Mouse (Mus musculus): ENCODE measurements at regions not wholly inside any gene's neighbourhood (a gene's known extent, or its start where the extent isn't known, plus 50 kb on each side); places are given as distances from the start of the nearest gene placed in this dataset.
A peak's percentile ranks its signal among the peaks of the same experiment; 100 is the strongest.

GRCm38 (mm10) chr4:105632581-105633358, 156.9 kb upstream of the Gm12728 start:
- WGBS: 85% methylated on average over 7 of the region's 7 CpGs
- Histone ChIP-seq H3K36me3 (ENCODE audit: insufficient read depth, low read length) (no peaks in the 10 kb centered on the region), H3K4me2 (replicated peaks; ENCODE audit: low read depth, low read length) (no peak overlapping the region), H3K4me1 (ENCODE audit: insufficient read depth, low read length) (no peaks in the 10 kb centered on the region), H3K9me3 (ENCODE audit: low read length) (no peaks in the 10 kb centered on the region), H3K4me3 (ENCODE audit: low read length) (no peak overlapping the region), H3K27ac (ENCODE audit: low read length) (no peak overlapping the region), H3K9ac (replicated peaks; ENCODE audit: low read length) (no peak overlapping the region), H3K27me3 (ENCODE audit: insufficient read depth, low read length) (no peaks in the 10 kb centered on the region)
- ATAC-seq (ENCODE audit: low FRiP score, low TSS enrichment): no peak

DNA sequence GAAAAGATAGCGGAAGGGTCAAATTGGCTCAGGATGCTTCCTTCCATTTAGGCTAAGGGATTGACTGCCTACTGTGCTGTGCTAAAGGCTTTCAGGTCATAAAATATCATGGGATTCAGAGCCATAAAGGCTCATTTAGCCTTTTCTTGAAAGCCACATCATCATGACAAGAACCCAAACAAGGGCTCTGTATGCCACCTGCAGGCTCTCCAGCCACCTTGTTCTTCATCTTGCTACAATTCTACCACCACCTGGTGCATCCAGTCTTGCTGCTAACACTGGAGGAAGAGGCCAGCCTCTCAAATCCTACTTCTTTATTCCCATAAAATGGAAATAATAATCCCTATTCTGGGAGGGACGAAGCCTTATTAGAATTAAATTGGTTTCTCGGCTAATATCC, 155.9 kb upstream of the Gm12728 start:
- no peak overlapping the region for H3K4me3 ChIP-seq (ENCODE audit: low read length)
- no peak overlapping the region for H3K4me2 ChIP-seq (replicated peaks; ENCODE audit: low read depth, low read length)
- no peak overlapping the region for H3K9ac ChIP-seq (replicated peaks; ENCODE audit: low read length)
- no peaks in the 10 kb centered on the region for H3K27me3 ChIP-seq (ENCODE audit: insufficient read depth, low read length)
- H3K36me3 ChIP-seq (ENCODE audit: insufficient read depth, low read length): no peaks in the 10 kb centered on the region
- no peaks in the 10 kb centered on the region for H3K4me1 ChIP-seq (ENCODE audit: insufficient read depth, low read length)
- 89% methylated on average over 3 of the region's 3 CpGs for WGBS
- H3K9me3 ChIP-seq (ENCODE audit: low read length): no peaks in the 10 kb centered on the region
- no peak overlapping the region for H3K27ac ChIP-seq (ENCODE audit: low read length)
- ATAC-seq (ENCODE audit: low FRiP score, low TSS enrichment): no peak

DNA sequence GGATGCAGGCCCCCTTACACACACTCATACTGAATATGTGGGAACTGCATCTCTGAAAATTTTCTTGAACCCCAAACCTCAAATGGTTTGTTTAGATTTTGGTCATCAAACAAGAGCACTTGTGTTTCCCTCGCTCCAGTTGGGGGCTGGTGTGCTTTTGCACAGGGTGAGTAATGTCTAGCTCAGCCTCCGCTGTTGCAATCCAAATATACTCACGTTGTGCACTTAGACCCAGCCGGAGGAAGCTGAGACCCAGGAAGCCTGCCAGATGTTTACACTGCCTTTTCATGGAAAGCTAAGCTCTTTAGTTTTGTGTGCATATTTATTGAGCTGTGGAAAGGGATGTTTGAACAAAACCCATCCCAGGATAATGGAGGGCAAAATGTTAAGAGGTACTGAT, 148.9 kb upstream of the Gm12728 start:
- H3K4me1 ChIP-seq (ENCODE audit: insufficient read depth, low read length): 0 out of 2 replicates have a peak, but pooled peaks cover 4% of the 10 kb centered on the region
- H3K27ac ChIP-seq (ENCODE audit: low read length): no peak overlapping the region
- H3K36me3 ChIP-seq (ENCODE audit: insufficient read depth, low read length): no peaks in the 10 kb centered on the region
- H3K4me3 ChIP-seq (ENCODE audit: low read length): no peak overlapping the region
- H3K9ac ChIP-seq (replicated peaks; ENCODE audit: low read length): no peak overlapping the region
- H3K4me2 ChIP-seq (replicated peaks; ENCODE audit: low read depth, low read length): no peak overlapping the region
- 27% methylated on average over 4 of the region's 4 CpGs for WGBS
- no peaks in the 10 kb centered on the region for H3K27me3 ChIP-seq (ENCODE audit: insufficient read depth, low read length)
- ATAC-seq (ENCODE audit: low FRiP score, low TSS enrichment): no peak
- H3K9me3 ChIP-seq (ENCODE audit: low read length): no peaks in the 10 kb centered on the region

DNA sequence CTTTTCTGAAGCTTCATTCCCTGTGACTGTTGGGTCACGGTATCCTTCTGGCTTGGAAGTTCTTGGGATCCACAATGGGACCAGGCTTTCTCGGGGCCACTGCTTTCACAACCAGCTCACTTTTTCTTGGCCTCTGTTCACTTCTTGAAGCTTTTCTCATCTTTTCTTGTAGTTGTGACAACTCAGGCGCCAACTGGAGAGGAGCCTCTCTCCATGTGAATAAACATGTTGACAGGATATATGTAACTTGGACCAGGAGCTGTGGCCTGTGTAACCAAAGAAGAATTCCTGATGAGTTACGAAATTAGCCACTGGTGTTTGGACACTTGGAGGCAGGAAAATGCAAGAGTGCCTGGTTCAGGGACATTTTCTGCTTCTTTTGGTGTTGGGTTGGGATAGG, 148.1 kb upstream of the Gm12728 start:
- Histone ChIP-seq H3K4me3 (ENCODE audit: low read length) (no peak overlapping the region), H3K9me3 (ENCODE audit: low read length) (no peaks in the 10 kb centered on the region), H3K27ac (ENCODE audit: low read length) (no peak overlapping the region), H3K27me3 (ENCODE audit: insufficient read depth, low read length) (no peaks in the 10 kb centered on the region), H3K36me3 (ENCODE audit: insufficient read depth, low read length) (no peaks in the 10 kb centered on the region), H3K9ac (replicated peaks; ENCODE audit: low read length) (no peak overlapping the region), H3K4me1 (ENCODE audit: insufficient read depth, low read length) (0 out of 2 replicates have a peak, but pooled peaks cover 4% of the 10 kb centered on the region), H3K4me2 (replicated peaks; ENCODE audit: low read depth, low read length) (no peak overlapping the region)
- no peak for ATAC-seq (ENCODE audit: low FRiP score, low TSS enrichment)
- WGBS: 86% methylated on average over 4 of the region's 4 CpGs

GRCm38 (mm10) chr4:105648820-105649446, 140.7 kb upstream of the Gm12728 start:
- Histone ChIP-seq H3K4me1 (ENCODE audit: insufficient read depth, low read length) (peaks cover 4% of the 10 kb centered on the region; the same call in 1 of the 2 replicates), H3K36me3 (ENCODE audit: insufficient read depth, low read length) (no peaks in the 10 kb centered on the region), H3K27ac (ENCODE audit: low read length) (no peak overlapping the region), H3K27me3 (ENCODE audit: insufficient read depth, low read length) (no peaks in the 10 kb centered on the region), H3K9ac (replicated peaks; ENCODE audit: low read length) (no peak overlapping the region), H3K4me2 (replicated peaks; ENCODE audit: low read depth, low read length) (no peak overlapping the region), H3K4me3 (ENCODE audit: low read length) (no peak overlapping the region), H3K9me3 (ENCODE audit: low read length) (no peaks in the 10 kb centered on the region)
- ATAC-seq (ENCODE audit: low FRiP score, low TSS enrichment): 0 out of 2 replicates have a peak, but pooled peaks have one; percentile 57
- WGBS: 38% methylated on average over 7 of the region's 7 CpGs

DNA sequence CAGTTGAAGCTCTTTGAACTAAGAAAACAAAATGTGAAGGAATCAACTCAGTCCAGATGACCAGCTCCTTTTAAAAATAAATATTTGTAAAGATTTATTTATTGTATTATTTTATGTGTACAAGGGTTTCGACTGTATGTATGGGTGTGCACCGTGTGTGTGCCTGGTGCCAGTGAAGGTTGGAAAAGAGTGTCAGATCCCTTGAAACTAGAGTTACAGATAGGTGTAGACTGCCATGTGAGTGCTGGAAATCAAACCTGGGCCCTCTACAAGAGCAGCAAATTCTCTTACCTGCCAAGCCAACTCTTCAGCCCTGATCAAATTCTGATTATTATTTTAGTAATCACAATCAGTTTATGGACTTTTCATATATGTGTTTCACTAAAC, 140.2 kb upstream of the Gm12728 start:
- Histone ChIP-seq H3K27ac (ENCODE audit: low read length) (no peak overlapping the region), H3K4me1 (ENCODE audit: insufficient read depth, low read length) (peaks cover 4% of the 10 kb centered on the region; the same call in 1 of the 2 replicates), H3K27me3 (ENCODE audit: insufficient read depth, low read length) (no peaks in the 10 kb centered on the region), H3K4me2 (replicated peaks; ENCODE audit: low read depth, low read length) (no peak overlapping the region), H3K9ac (replicated peaks; ENCODE audit: low read length) (no peak overlapping the region), H3K9me3 (ENCODE audit: low read length) (no peaks in the 10 kb centered on the region), H3K36me3 (ENCODE audit: insufficient read depth, low read length) (no peaks in the 10 kb centered on the region), H3K4me3 (ENCODE audit: low read length) (no peak overlapping the region)
- no peak for ATAC-seq (ENCODE audit: low FRiP score, low TSS enrichment)
- 43% methylated on average over 2 of the region's 2 CpGs for WGBS

DNA sequence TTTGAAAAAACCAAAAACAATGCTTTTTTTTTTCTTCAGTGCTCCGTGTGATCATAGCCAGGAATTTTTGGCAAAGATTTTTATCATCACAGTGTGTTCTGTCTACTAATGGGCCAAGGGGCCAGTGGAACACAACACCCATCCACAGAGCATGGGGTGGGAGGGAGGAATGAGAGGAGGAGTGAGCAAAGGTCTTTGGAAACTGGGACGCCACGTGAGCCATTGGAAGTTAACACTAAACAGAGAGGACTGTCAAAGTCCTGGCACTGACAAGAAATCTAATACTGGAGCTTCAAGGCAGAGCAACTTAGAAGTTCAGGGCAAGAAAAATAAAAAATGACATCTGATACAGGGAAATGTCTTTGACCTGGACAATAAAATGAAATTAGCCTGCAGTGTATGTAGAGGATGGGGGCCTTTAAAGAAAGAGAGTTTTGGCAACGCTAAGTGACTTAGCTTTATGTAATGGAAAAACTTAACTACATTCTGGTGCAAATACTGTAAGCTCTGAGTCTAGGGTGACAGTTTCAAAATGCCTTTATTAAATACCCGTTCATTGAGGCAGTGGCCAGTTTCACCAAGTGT, 133.5 kb upstream of the Gm12728 start:
- peak; percentile 73 for ATAC-seq (ENCODE audit: low FRiP score, low TSS enrichment)
- Histone ChIP-seq H3K4me3 (ENCODE audit: low read length) (no peak overlapping the region), H3K4me1 (ENCODE audit: insufficient read depth, low read length) (peaks cover 5% of the 10 kb centered on the region; the same call in 1 of the 2 replicates), H3K9me3 (ENCODE audit: low read length) (no peaks in the 10 kb centered on the region), H3K36me3 (ENCODE audit: insufficient read depth, low read length) (no peaks in the 10 kb centered on the region), H3K27ac (ENCODE audit: low read length) (no peak overlapping the region), H3K27me3 (ENCODE audit: insufficient read depth, low read length) (no peaks in the 10 kb centered on the region), H3K4me2 (replicated peaks; ENCODE audit: low read depth, low read length) (no peak overlapping the region), H3K9ac (replicated peaks; ENCODE audit: low read length) (no peak overlapping the region)
- WGBS: 26% methylated on average over 5 of the region's 5 CpGs

GRCm38 (mm10) chr4:105658581-105658980, 131.1 kb upstream of the Gm12728 start:
- ATAC-seq (ENCODE audit: low FRiP score, low TSS enrichment): no peak
- Histone ChIP-seq H3K27me3 (ENCODE audit: insufficient read depth, low read length) (no peaks in the 10 kb centered on the region), H3K4me3 (ENCODE audit: low read length) (no peak overlapping the region), H3K36me3 (ENCODE audit: insufficient read depth, low read length) (no peaks in the 10 kb centered on the region), H3K4me1 (ENCODE audit: insufficient read depth, low read length) (peaks cover 8% of the 10 kb centered on the region; the same call in 1 of the 2 replicates), H3K9me3 (ENCODE audit: low read length) (no peaks in the 10 kb centered on the region), H3K4me2 (replicated peaks; ENCODE audit: low read depth, low read length) (no peak overlapping the region), H3K27ac (ENCODE audit: low read length) (no peak overlapping the region), H3K9ac (replicated peaks; ENCODE audit: low read length) (no peak overlapping the region)
- 54% methylated on average over 3 of the region's 3 CpGs for WGBS

DNA sequence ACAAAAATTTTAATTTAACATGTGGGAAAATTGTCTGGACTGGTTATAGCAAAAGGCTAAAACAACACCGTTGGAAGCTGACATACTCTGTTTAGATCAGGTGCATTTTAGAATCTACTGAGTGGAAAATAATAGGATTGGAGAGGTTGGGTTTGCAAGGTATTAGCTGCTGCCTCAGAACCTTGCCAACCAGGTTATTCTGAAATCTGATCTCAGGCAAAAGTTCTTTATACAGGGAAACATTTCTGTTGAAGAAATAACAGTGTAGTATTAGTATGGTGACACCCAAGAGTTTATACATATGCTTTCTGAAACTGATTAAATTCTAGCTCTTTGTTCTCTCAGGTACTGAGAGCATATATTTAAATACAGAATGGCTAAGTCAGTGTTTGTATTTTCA, 113.0 kb upstream of the Gm12728 start:
- Histone ChIP-seq H3K9me3 (ENCODE audit: low read length) (no peaks in the 10 kb centered on the region), H3K4me3 (ENCODE audit: low read length) (no peak overlapping the region), H3K27me3 (ENCODE audit: insufficient read depth, low read length) (no peaks in the 10 kb centered on the region), H3K36me3 (ENCODE audit: insufficient read depth, low read length) (no peaks in the 10 kb centered on the region), H3K4me1 (ENCODE audit: insufficient read depth, low read length) (no peaks in the 10 kb centered on the region), H3K9ac (replicated peaks; ENCODE audit: low read length) (no peak overlapping the region), H3K27ac (ENCODE audit: low read length) (no peak overlapping the region), H3K4me2 (replicated peaks; ENCODE audit: low read depth, low read length) (no peak overlapping the region)
- ATAC-seq (ENCODE audit: low FRiP score, low TSS enrichment): no peak
- WGBS: 78% methylated on average over 1 of the region's 1 CpGs

GRCm38 (mm10) chr4:105690716-105691115, 99.0 kb upstream of the Gm12728 start:
- 50% methylated on average over 3 of the region's 3 CpGs for WGBS
- Histone ChIP-seq H3K36me3 (ENCODE audit: insufficient read depth, low read length) (no peaks in the 10 kb centered on the region), H3K27ac (ENCODE audit: low read length) (no peak overlapping the region), H3K4me2 (replicated peaks; ENCODE audit: low read depth, low read length) (no peak overlapping the region), H3K9ac (replicated peaks; ENCODE audit: low read length) (no peak overlapping the region), H3K4me1 (ENCODE audit: insufficient read depth, low read length) (no peaks in the 10 kb centered on the region), H3K4me3 (ENCODE audit: low read length) (no peak overlapping the region), H3K27me3 (ENCODE audit: insufficient read depth, low read length) (no peaks in the 10 kb centered on the region), H3K9me3 (ENCODE audit: low read length) (no peaks in the 10 kb centered on the region)
- ATAC-seq (ENCODE audit: low FRiP score, low TSS enrichment): no peak

Data from kidney, embryonic 16.5 days (tissue).